14 mouse cellular contexts compared by ENCODE assay signal in genomic region chr3:53284023-53284422, GRCm38 (mm10).
"Had no signal": no experiment of that assay in that cellular context is flagged by ENCODE, and none has a peak within 500 bp of the region (broad histone marks: within the 10 kb centered on the region; RNA-seq: fewer than 3 reads in every experiment).

No protein-coding gene starts in this region.

- H3K27ac ChIP-seq: limb, embryonic 10.5 days; limb, embryonic 13.5 days; liver, embryonic 12.5 days; liver, embryonic 15.5 days; midbrain, embryonic 10.5 days; midbrain, embryonic 13.5 days had no signal

- ATAC-seq: intestine, postnatal 0 days; liver, embryonic 12.5 days; midbrain, embryonic 13.5 days; midbrain, embryonic 16.5 days had no signal

- H3K4me2 ChIP-seq: limb, embryonic 13.5 days; liver, embryonic 12.5 days; liver, embryonic 15.5 days; lung, embryonic 15.5 days; midbrain, embryonic 13.5 days had no signal

- H3K4me3 ChIP-seq: limb, embryonic 10.5 days; limb, embryonic 13.5 days; liver, embryonic 12.5 days; liver, embryonic 15.5 days; lung, embryonic 15.5 days; megakaryocyte, embryonic 14.5 days; midbrain, embryonic 10.5 days; midbrain, embryonic 13.5 days had no signal

- DNase-seq: liver; lung, adult 18-20 months; thymus, adult 18-20 months; thymus, postnatal 36 days had no signal

- H3K9me3 ChIP-seq: limb, embryonic 10.5 days; limb, embryonic 13.5 days; liver, embryonic 12.5 days; liver, embryonic 15.5 days; lung, embryonic 15.5 days; megakaryocyte, embryonic 14.5 days; midbrain, embryonic 10.5 days; midbrain, embryonic 13.5 days had no signal

- H3K9ac ChIP-seq: limb, embryonic 13.5 days; liver, embryonic 12.5 days; liver, embryonic 15.5 days; lung, embryonic 15.5 days; midbrain, embryonic 13.5 days had no signal

- H3K27me3 ChIP-seq: limb, embryonic 13.5 days; liver, embryonic 12.5 days; liver, embryonic 15.5 days; lung, embryonic 15.5 days; megakaryocyte, embryonic 14.5 days; midbrain, embryonic 13.5 days had no signal

- H3K36me3 ChIP-seq: limb, embryonic 10.5 days; limb, embryonic 13.5 days; liver, embryonic 12.5 days; liver, embryonic 15.5 days; lung, embryonic 15.5 days; midbrain, embryonic 10.5 days; midbrain, embryonic 13.5 days had no signal

- H3K4me1 ChIP-seq: limb, embryonic 13.5 days; liver, embryonic 12.5 days; liver, embryonic 15.5 days; megakaryocyte, embryonic 14.5 days; midbrain, embryonic 10.5 days; midbrain, embryonic 13.5 days had no signal
